Mouse (Mus musculus) CD4-positive, CD25-positive, alpha-beta regulatory T cell, adult 9 weeks (primary cell): Measurements from ENCODE around the gene Neurog1. TPM values are rescaled to one million over a fixed set of nuclear protein-coding genes. Genes with fewer than 3 reads are reported as not detected.

Source experiments
- polyA plus RNA-seq: library from polyadenylated mRNA; unstranded; fragments of 100-300 nt; shearing (Covaris generic); gene quantifications from one replicate; pipeline ENCODE4 v1.2.1, GENCODE M21; 2017

Neurog1 gene
- polyA plus RNA-seq: not detected

GRCm38 (mm10) chr13:56251924-56252619 lies at the start of gene Neurog1:
Gene Neurog1, minus strand, starts transcription at chr13:56252163.

GRCm38 (mm10) chr13:56295943-56296658 lies 44.1 kb upstream of the Neurog1 start, which contains the start of gene Cxcl14:
Gene Cxcl14, minus strand, starts transcription at chr13:56296551.

Other genes with a start within 250 kb of the Neurog1 start
- 69.2 TPM for gene H2afy, start 115.8 kb downstream of the Neurog1 start, polyA plus RNA-seq
- 0.33 TPM for gene Tifab, start 73.3 kb downstream of the Neurog1 start, polyA plus RNA-seq
- not detected for gene Cxcl14, start 44.4 kb upstream of the Neurog1 start, polyA plus RNA-seq
- not detected for gene Gm3045, start 174.4 kb upstream of the Neurog1 start, polyA plus RNA-seq
- gene Slc25a48, start 186.2 kb upstream of the Neurog1 start, polyA plus RNA-seq: not detected
- not detected for gene Il9, start 230.1 kb upstream of the Neurog1 start, polyA plus RNA-seq